ENCODE assay signal across 8 mouse cellular contexts in genomic region chr11:98795015-98795713, GRCm38 (mm10). TPM values are rescaled to one million over a fixed set of nuclear protein-coding genes. Genes with fewer than 3 reads are reported as not detected.
DNase-seq lines count a peak whose midpoint lies in the region; ATAC-seq and TF ChIP-seq lines count a peak whose summit lies in the region.

Gene Msl1 (plus strand): TSS chr11:98795516.

- no peak for TF ChIP-seq CTCF in bone marrow, adult 2 months (IDR thresholded peaks at IDR 0.05; ENCODE audit: control insufficient read depth, insufficient read depth, low read length)

- peak; percentile 73 for ATAC-seq in heart, embryonic 11.5 days (replicated peaks; ENCODE audit: insufficient number of reproducible peaks, low FRiP score, low TSS enrichment)
- peak; percentile 64 for ATAC-seq in kidney, embryonic 15.5 days (replicated peaks; ENCODE audit: low FRiP score)
- ATAC-seq in liver, embryonic 12.5 days = peak; percentile 75
- peak; percentile 73 for ATAC-seq in stomach, embryonic 14.5 days (ENCODE audit: insufficient number of reproducible peaks, insufficient read depth, low FRiP score, low read depth)

- TF ChIP-seq POLR2A in bone marrow, adult 2 months (IDR thresholded peaks at IDR 0.05; ENCODE audit: borderline replicate concordance, control insufficient read depth, low read depth, low read length) = no peak

- peaks cover 3% of the 10 kb centered on the region; the same call in 1 of the 2 replicates for H3K4me1 ChIP-seq in bone marrow, adult 2 months (ENCODE audit: control insufficient read depth, insufficient read depth, low read length)
- peaks cover 59% of the 10 kb centered on the region for H3K4me1 ChIP-seq in erythroblast, embryonic 14.5 days (ENCODE audit: control insufficient read depth)
- peaks cover 20% of the 10 kb centered on the region for H3K4me1 ChIP-seq in heart, embryonic 11.5 days (ENCODE audit: control insufficient read depth, insufficient read depth, low read length)
- peaks cover 43% of the 10 kb centered on the region for H3K4me1 ChIP-seq in kidney, embryonic 15.5 days
- H3K4me1 ChIP-seq in liver, embryonic 12.5 days = peaks cover 67% of the 10 kb centered on the region
- peaks cover 25% of the 10 kb centered on the region; the same call in 1 of the 2 replicates for H3K4me1 ChIP-seq in stomach, embryonic 14.5 days (ENCODE audit: control insufficient read depth, insufficient read depth, low read length)

- WGBS in bone marrow, adult 2 months = 0% methylated on average over 75 of the region's 89 CpGs
- under 1% methylated on average over 42 of the region's 89 CpGs for WGBS in heart, embryonic 11.5 days (ENCODE audit: insufficient replicate concordance)
- WGBS in kidney, embryonic 15.5 days = under 1% methylated on average over 69 of the region's 89 CpGs
- under 1% methylated on average over 55 of the region's 89 CpGs for WGBS in liver, embryonic 12.5 days (ENCODE audit: insufficient replicate concordance)
- WGBS in stomach, embryonic 14.5 days = 2% methylated on average over 59 of the region's 89 CpGs

- H3K9ac ChIP-seq in heart, embryonic 11.5 days (ENCODE audit: low read depth, low read length) = peak within 1 kb of the TSS; percentile 100
- peak within 1 kb of the TSS; percentile 100 for H3K9ac ChIP-seq in kidney, embryonic 15.5 days
- H3K9ac ChIP-seq in liver, embryonic 12.5 days = peak within 1 kb of the TSS; percentile 99
- peak within 1 kb of the TSS; percentile 100 for H3K9ac ChIP-seq in stomach, embryonic 14.5 days (replicated peaks; ENCODE audit: low read depth, low read length)

- DNase-seq in B cell, adult 2 months = peak; percentile 76 to 81
- peak; percentile 90 for DNase-seq in naive thymus-derived CD4-positive, alpha-beta T cell, adult 2 months (ENCODE audit: low read depth)

- H3K4me2 ChIP-seq in heart, embryonic 11.5 days = peak within 1 kb of the TSS; percentile 97
- H3K4me2 ChIP-seq in kidney, embryonic 15.5 days = peak within 1 kb of the TSS; percentile 77
- peak within 1 kb of the TSS; percentile 96 for H3K4me2 ChIP-seq in liver, embryonic 12.5 days
- peak within 1 kb of the TSS; percentile 96 for H3K4me2 ChIP-seq in stomach, embryonic 14.5 days (replicated peaks; ENCODE audit: low read depth, low read length)

- H3K9me3 ChIP-seq in erythroblast, embryonic 14.5 days (ENCODE audit: control insufficient read depth, low read length) = no peaks in the 10 kb centered on the region
- H3K9me3 ChIP-seq in heart, embryonic 11.5 days (replicated peaks; ENCODE audit: control insufficient read depth, low read length) = no peaks in the 10 kb centered on the region
- H3K9me3 ChIP-seq in kidney, embryonic 15.5 days (replicated peaks) = no peaks in the 10 kb centered on the region
- H3K9me3 ChIP-seq in liver, embryonic 12.5 days (replicated peaks) = no peaks in the 10 kb centered on the region
- no peaks in the 10 kb centered on the region for H3K9me3 ChIP-seq in stomach, embryonic 14.5 days (ENCODE audit: control insufficient read depth, low read depth, low read length)

- H3K4me3 ChIP-seq in bone marrow, adult 2 months (replicated peaks; ENCODE audit: control insufficient read depth, low read depth, low read length) = peak within 1 kb of the TSS; percentile 93
- peak within 1 kb of the TSS; percentile 85 for H3K4me3 ChIP-seq in erythroblast, embryonic 14.5 days (replicated peaks)
- peak within 1 kb of the TSS; percentile 88 for H3K4me3 ChIP-seq in heart, embryonic 11.5 days (ENCODE audit: low read depth, low read length)
- H3K4me3 ChIP-seq in kidney, embryonic 15.5 days (replicated peaks) = peak within 1 kb of the TSS; percentile 100
- H3K4me3 ChIP-seq in liver, embryonic 12.5 days = peak within 1 kb of the TSS; percentile 91
- H3K4me3 ChIP-seq in stomach, embryonic 14.5 days (ENCODE audit: low read depth, low read length) = peak within 1 kb of the TSS; percentile 100

- H3K27me3 ChIP-seq in erythroblast, embryonic 14.5 days (ENCODE audit: control insufficient read depth) = no peaks in the 10 kb centered on the region
- no peaks in the 10 kb centered on the region for H3K27me3 ChIP-seq in heart, embryonic 11.5 days (ENCODE audit: control insufficient read depth, insufficient read depth, low read length)
- no peaks in the 10 kb centered on the region for H3K27me3 ChIP-seq in kidney, embryonic 15.5 days
- no peaks in the 10 kb centered on the region for H3K27me3 ChIP-seq in liver, embryonic 12.5 days (replicated peaks)
- H3K27me3 ChIP-seq in stomach, embryonic 14.5 days (ENCODE audit: control insufficient read depth, insufficient read depth, low read length) = no peaks in the 10 kb centered on the region

- H3K36me3 ChIP-seq in erythroblast, embryonic 14.5 days (ENCODE audit: control insufficient read depth) = peaks cover 28% of the 10 kb centered on the region
- H3K36me3 ChIP-seq in heart, embryonic 11.5 days (ENCODE audit: control insufficient read depth, insufficient read depth, low read length) = peaks cover 7% of the 10 kb centered on the region
- peaks cover 23% of the 10 kb centered on the region for H3K36me3 ChIP-seq in kidney, embryonic 15.5 days
- H3K36me3 ChIP-seq in liver, embryonic 12.5 days = peaks cover 28% of the 10 kb centered on the region
- H3K36me3 ChIP-seq in stomach, embryonic 14.5 days (ENCODE audit: control insufficient read depth, insufficient read depth, low read length) = peaks cover 17% of the 10 kb centered on the region

- H3K27ac ChIP-seq in bone marrow, adult 2 months (ENCODE audit: control insufficient read depth, insufficient read depth, low read depth, low read length, poor library complexity) = peak within 1 kb of the TSS; percentile 98
- peak within 1 kb of the TSS; percentile 100 for H3K27ac ChIP-seq in heart, embryonic 11.5 days (ENCODE audit: low read depth, low read length)
- peak within 1 kb of the TSS; percentile 100 for H3K27ac ChIP-seq in kidney, embryonic 15.5 days
- peak within 1 kb of the TSS; percentile 98 for H3K27ac ChIP-seq in liver, embryonic 12.5 days
- peak within 1 kb of the TSS; percentile 100 for H3K27ac ChIP-seq in stomach, embryonic 14.5 days (ENCODE audit: low read length)

RNA-seq across cellular contexts. Expression of gene Msl1, which starts in this region (rescaled TPM):
- 46.7 and 69.9 TPM in 2 replicates for polyA plus RNA-seq in bone marrow, adult 2 months (2011; ENCODE audit: insufficient read depth, insufficient read length, low replicate concordance, missing spikeins)
- polyA plus RNA-seq in erythroblast, embryonic 14.5 days (2012) = 2.7 TPM in 2 replicates
- polyA plus RNA-seq in heart, embryonic 11.5 days (2014; fragmentation: Nextera tagmentation; extraction: Ambion mirVana) = 15.9 and 17.1 TPM in 2 replicates
- polyA plus RNA-seq in kidney, embryonic 15.5 days (2015; fragmentation: Nextera tagmentation; extraction: Ambion mirVana) = 25.1 and 25.8 TPM in 2 replicates
- polyA plus RNA-seq in liver, embryonic 12.5 days (2016; fragmentation: Nextera tagmentation; extraction: Ambion mirVana) = 11.5 and 11.7 TPM in 2 replicates
- 21.6 and 22.3 TPM in 2 replicates for polyA plus RNA-seq in stomach, embryonic 14.5 days (2014; fragmentation: Nextera tagmentation; extraction: Ambion mirVana)

Comparison
In these comparisons a context has a peak if more than half of its experiments do, and no peak if none do; other contexts are left out.
1. Peak in every context shown above with its lines: DNase-seq, ATAC-seq, H3K4me3 ChIP-seq and H3K27ac ChIP-seq.